In the genomic region with DNA sequence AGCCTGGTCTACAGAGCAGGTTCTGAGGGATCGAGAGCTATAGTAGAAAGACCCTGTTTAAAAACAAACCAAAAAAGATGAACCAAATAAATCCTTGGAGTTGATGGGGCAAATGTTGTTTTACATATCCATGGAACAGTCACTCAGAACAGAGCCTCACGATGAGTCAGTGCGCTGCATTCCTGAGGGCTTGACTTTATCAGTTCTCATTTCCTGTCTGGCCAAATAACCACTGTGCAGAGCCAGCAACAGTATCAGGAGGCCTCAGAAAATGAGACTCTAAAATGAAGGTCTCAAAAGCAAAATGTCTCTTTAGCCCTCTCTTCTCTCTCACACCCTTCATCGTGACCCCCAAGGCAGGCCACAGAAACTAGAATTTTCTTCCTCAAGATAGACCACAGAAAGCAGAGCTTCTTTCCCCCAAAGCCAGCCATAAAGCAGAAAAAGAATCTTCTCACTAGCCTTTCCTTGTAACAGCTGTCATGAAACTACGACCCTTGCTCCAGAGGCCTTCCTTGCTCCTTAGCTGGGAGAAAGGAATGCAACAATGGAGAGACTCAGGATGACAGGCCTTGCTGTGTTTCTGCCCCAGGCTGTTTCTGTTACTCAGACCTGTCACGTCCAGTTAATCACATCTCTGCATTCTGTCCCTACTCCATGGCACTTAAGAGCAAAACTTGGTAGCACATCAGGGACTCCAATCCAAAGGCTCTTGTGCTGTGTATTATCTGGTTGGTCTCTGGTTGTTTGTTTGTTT, we compare ENCODE assay signal across 8 mouse cellular contexts. TPM values are rescaled to one million over a fixed set of nuclear protein-coding genes. Genes with fewer than 3 reads are reported as not detected.
DNase-seq lines count a peak whose midpoint lies in the region; ATAC-seq lines count a peak whose summit lies in the region.

No protein-coding gene starts in this region.

- peak overlapping the region; percentile 9 for H3K4me3 ChIP-seq in megakaryocyte, embryonic 14.5 days (replicated peaks)

- H3K9me3 ChIP-seq in megakaryocyte, embryonic 14.5 days, result no peaks in the 10 kb centered on the region

- peaks cover 60% of the 10 kb centered on the region for H3K4me1 ChIP-seq in megakaryocyte, embryonic 14.5 days

- ATAC-seq in megakaryocyte, adult 5-6 weeks (ENCODE audit: poor library complexity, severe bottlenecking), result no peak

- intact Hi-C loops in heart, postnatal 14 days (cut with DNase I), result loop anchor here (2.0 kb wide), 1 partner anchor 15 kb away; a partner anchor contains a TSS

- no peaks in the 10 kb centered on the region for H3K27me3 ChIP-seq in megakaryocyte, embryonic 14.5 days (replicated peaks)

- DNase-seq in embryo, embryonic 10.5 days (ENCODE audit: low spot score), result peak; percentile 42
- DNase-seq in heart, postnatal 14 days, result peak; percentile 30 to 63
- peak; percentile 40 for DNase-seq in skeletal muscle tissue, adult 2 months (ENCODE audit: low read depth, low spot score)
- DNase-seq in left cerebral cortex, adult 9 months (ENCODE audit: low spot score in 2 of 2), result no peak
- DNase-seq in cerebellum, adult 11 months, result no peak
- no peak for DNase-seq in spleen, postnatal 14 days (ENCODE audit: low spot score in 2 of 2)

- no peaks in the 10 kb centered on the region for H3K36me3 ChIP-seq in megakaryocyte, embryonic 14.5 days (replicated peaks; ENCODE audit: low read length)

RNA-seq across cellular contexts. Expression of a gene that starts 5.7 kb away (rescaled TPM):
- 0.85 and 2.7 TPM in 2 replicates for polyA plus RNA-seq in megakaryocyte, embryonic 14.5 days (2012; ENCODE audit: insufficient read depth, low replicate concordance)
- total RNA-seq in megakaryocyte, adult 5-6 weeks (2015), result 19.1 and 27.3 TPM in 2 replicates
- total RNA-seq in megakaryocyte, adult 5-6 weeks (2017), result 16.5 and 18.7 TPM in 2 replicates
- total RNA-seq in heart, postnatal 14 days (2021), result 1 to 10 TPM; 3.9 to 4.7 TPM

RNA-seq across cellular contexts. Expression of a gene that starts 15.2 kb away (rescaled TPM):
- 19.0 and 19.6 TPM in 2 replicates for polyA plus RNA-seq in megakaryocyte, embryonic 14.5 days (2012; ENCODE audit: insufficient read depth, low replicate concordance)
- total RNA-seq in megakaryocyte, adult 5-6 weeks (2015), result 37.2 and 38.8 TPM in 2 replicates
- total RNA-seq in megakaryocyte, adult 5-6 weeks (2017), result 36.1 and 38.3 TPM in 2 replicates
- total RNA-seq in heart, postnatal 14 days (2021), result 10 to 100 TPM; 10.2 to 11.3 TPM

RNA-seq across cellular contexts. Expression of a gene that starts 15.4 kb away (rescaled TPM):
- polyA plus RNA-seq in megakaryocyte, embryonic 14.5 days (2012; ENCODE audit: insufficient read depth, low replicate concordance), result 2.5 and 5.2 TPM in 2 replicates
- 14.1 and 16.7 TPM in 2 replicates for total RNA-seq in megakaryocyte, adult 5-6 weeks (2015)
- 2.1 and 4.0 TPM in 2 replicates for total RNA-seq in megakaryocyte, adult 5-6 weeks (2017)
- 1 to 10 TPM; 3.2 to 4.4 TPM for total RNA-seq in heart, postnatal 14 days (2021)

RNA-seq across cellular contexts. Expression of a gene that starts 35.8 kb away (rescaled TPM):
- 1.5 and 8.7 TPM in 2 replicates for polyA plus RNA-seq in megakaryocyte, embryonic 14.5 days (2012; ENCODE audit: insufficient read depth, low replicate concordance)
- total RNA-seq in megakaryocyte, adult 5-6 weeks (2015), result 46.9 and 51.5 TPM in 2 replicates
- 54.6 and 55.9 TPM in 2 replicates for total RNA-seq in megakaryocyte, adult 5-6 weeks (2017)
- 10 to 100 TPM; 64.1 to 78.7 TPM for total RNA-seq in heart, postnatal 14 days (2021)

RNA-seq across cellular contexts. Expression of a gene that starts 36.7 kb away (rescaled TPM):
- polyA plus RNA-seq in megakaryocyte, embryonic 14.5 days (2012; ENCODE audit: insufficient read depth, low replicate concordance), result 6.9 and 11.1 TPM in 2 replicates
- total RNA-seq in megakaryocyte, adult 5-6 weeks (2015), result 56.3 and 57.1 TPM in 2 replicates
- 35.9 and 42.2 TPM in 2 replicates for total RNA-seq in megakaryocyte, adult 5-6 weeks (2017)
- total RNA-seq in heart, postnatal 14 days (2021), result 10 to 100 TPM; 35.3 to 36.4 TPM

Comparison
In these comparisons a context has a peak if more than half of its experiments do, and no peak if none do; other contexts are left out.
1. DNase-seq: peak in embryo, embryonic 10.5 days (single experiment), heart, postnatal 14 days (2 of 2) and skeletal muscle tissue, adult 2 months (single experiment); none in left cerebral cortex, adult 9 months (0 of 2), cerebellum, adult 11 months (single experiment) and spleen, postnatal 14 days (0 of 2).